Mouse (Mus musculus) stomach, postnatal 0 days (tissue): ENCODE data around the gene Tmem151b. TPM values are rescaled to one million over a fixed set of nuclear protein-coding genes. Genes with fewer than 3 reads are reported as not detected.

Experiments
- ATAC-seq: fragments of 200-750 bp; cut with Nextera tagmentation; 2 replicates; pipeline ENCODE4 v1.8.0; 2017; ENCODE audit not compliant: low FRiP score, low TSS enrichment
- DNase-seq: peaks from one replicate; pipeline ENCODE4 v3.0.0-alpha.2; 2016; ENCODE audit warnings: low spot score
- H3K27ac ChIP-seq: fragments of 300-500 bp; sonication (generic); replicated peaks from 2 replicates; pipeline ENCODE4 v1.5.1; 2014; ENCODE audit warnings: mild to moderate bottlenecking, control low read depth
- H3K27me3 ChIP-seq: fragments of 300-500 bp; sonication (generic); 2 replicates; pipeline ENCODE4 v1.6.1; 2014; ENCODE audit warnings: low read length; ENCODE audit not compliant: control insufficient read depth, insufficient read depth
- H3K36me3 ChIP-seq: fragments of 300-500 bp; sonication (generic); 2 replicates; pipeline ENCODE4 v1.6.1; 2014; ENCODE audit warnings: low read length, mixed read lengths; ENCODE audit not compliant: control insufficient read depth, insufficient read depth
- H3K4me1 ChIP-seq: fragments of 300-500 bp; sonication (generic); replicated peaks from 2 replicates; pipeline ENCODE4 v1.6.1; 2014; ENCODE audit warnings: antibody characterized with exemption; ENCODE audit not compliant: control insufficient read depth, insufficient read depth
- H3K4me2 ChIP-seq: fragments of 300-500 bp; sonication (generic); replicated peaks from 2 replicates; pipeline ENCODE4 v1.6.1; 2014; ENCODE audit warnings: low read depth, mild to moderate bottlenecking, control low read depth, moderate library complexity
- H3K4me3 ChIP-seq: fragments of 300-500 bp; sonication (generic); 2 replicates; pipeline ENCODE4 v1.5.1; 2014; ENCODE audit warnings: low read depth, low read length, control low read depth
- H3K9ac ChIP-seq: fragments of 300-500 bp; sonication (generic); 2 replicates; pipeline ENCODE4 v1.6.1; 2014; ENCODE audit warnings: mild to moderate bottlenecking, low read length, control low read depth, mixed read lengths
- H3K9me3 ChIP-seq: fragments of 300-500 bp; sonication (generic); 2 replicates; pipeline ENCODE4 v1.6.1; 2016; ENCODE audit warnings: low read length; ENCODE audit not compliant: control insufficient read depth
- CTCF ChIP-seq: IDR thresholded peaks from 2 replicates; pipeline ENCODE4 v1.5.1; 2016; ENCODE audit warnings: antibody characterized with exemption, low read depth, mild to moderate bottlenecking, moderate library complexity
- EP300 ChIP-seq: optimal IDR thresholded peaks from 2 replicates; pipeline ENCODE3; 2016; ENCODE audit warnings: antibody characterized with exemption
- WGBS: fragments of 180-500 bp; shearing (Covaris S2); extraction: QIAGEN DNeasy Blood & Tissue Kit; methylation state at CpG from one replicate; pipeline ENCODE4 v1.1.7; 2014; 5-methylcytosine and 5-hydroxymethylcytosine counted together
- polyA plus RNA-seq: library from polyadenylated mRNA; unstranded; fragments of >200 nt; fragmentation: Nextera tagmentation; extraction: Ambion mirVana; gene quantifications from 2 replicates; pipeline ENCODE4 v1.2.1, GENCODE M21; 2015

Tmem151b gene
- polyA plus RNA-seq, 1 experiment from 2014 or later: 0.41 TPM

GRCm38 (mm10) chr17:45517135-45517534, 32.3 kb downstream of the Tmem151b start:
- 96% methylated on average over 21 of the region's 21 CpGs for WGBS
- Histone ChIP-seq H3K4me2 (no peak overlapping the region), H3K4me3 (no peak overlapping the region), H3K27me3 (no peaks in the 10 kb centered on the region), H3K9ac (no peak overlapping the region), H3K4me1 (no peaks in the 10 kb centered on the region), H3K36me3 (no peaks in the 10 kb centered on the region), H3K27ac (no peak overlapping the region), H3K9me3 (no peaks in the 10 kb centered on the region)
- no peak for DNase-seq
- TF ChIP-seq CTCF: no peak
- no peak for TF ChIP-seq EP300
- ATAC-seq: no peak

DNA sequence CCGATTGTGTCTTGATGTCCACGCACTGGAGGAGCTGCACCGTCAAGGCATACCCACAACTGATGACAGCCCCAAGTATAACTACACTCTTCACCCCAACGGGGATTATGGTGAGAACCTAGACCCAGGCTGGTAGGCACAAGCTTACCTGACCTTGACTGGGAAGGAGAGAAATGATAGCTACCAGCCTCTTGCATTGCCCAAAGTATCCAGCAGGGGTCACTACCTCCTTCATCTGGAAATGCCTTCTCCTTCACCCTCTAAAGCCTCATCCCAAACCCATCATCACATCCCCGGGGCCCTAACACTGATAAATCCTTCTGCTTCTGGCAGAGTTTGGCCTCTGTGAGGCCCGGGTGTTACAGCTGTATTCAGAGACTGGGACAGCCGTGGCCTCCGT, 33.0 kb downstream of the Tmem151b start:
- no peak overlapping the region for H3K4me2 ChIP-seq
- WGBS: 45% methylated on average over 8 of the region's 8 CpGs
- DNase-seq: peak; percentile 78
- no peaks in the 10 kb centered on the region for H3K27me3 ChIP-seq
- H3K27ac ChIP-seq: no peak overlapping the region
- TF ChIP-seq EP300 (no peak), CTCF (peak; percentile 92)
- H3K9me3 ChIP-seq: no peaks in the 10 kb centered on the region
- H3K4me1 ChIP-seq: no peaks in the 10 kb centered on the region
- no peak for ATAC-seq
- no peak overlapping the region for H3K4me3 ChIP-seq
- no peak overlapping the region for H3K9ac ChIP-seq
- no peaks in the 10 kb centered on the region for H3K36me3 ChIP-seq

- WGBS: 88% methylated on average over 10 of the region's 10 CpGs
- Histone ChIP-seq H3K27me3 (no peaks in the 10 kb centered on the region), H3K27ac (no peak overlapping the region), H3K4me3 (no peak overlapping the region), H3K9ac (no peak overlapping the region), H3K4me1 (no peaks in the 10 kb centered on the region), H3K9me3 (no peaks in the 10 kb centered on the region), H3K36me3 (no peaks in the 10 kb centered on the region), H3K4me2 (no peak overlapping the region)
- DNase-seq (no peak), ATAC-seq (no peak)
- TF ChIP-seq CTCF (no peak), EP300 (no peak)
Observed at GRCm38 (mm10) chr17:45515806-45516205, 33.7 kb downstream of the Tmem151b start.

- H3K27ac ChIP-seq: no peak overlapping the region
- DNase-seq (no peak), ATAC-seq (no peak)
- 54% methylated on average over 15 of the region's 15 CpGs for WGBS
- no peaks in the 10 kb centered on the region for H3K4me1 ChIP-seq
- H3K9me3 ChIP-seq: no peaks in the 10 kb centered on the region
- no peak overlapping the region for H3K4me2 ChIP-seq
- no peak for TF ChIP-seq CTCF
- no peaks in the 10 kb centered on the region for H3K27me3 ChIP-seq
- H3K9ac ChIP-seq: no peak overlapping the region
- H3K36me3 ChIP-seq: no peaks in the 10 kb centered on the region
- H3K4me3 ChIP-seq: no peak overlapping the region
Observed at GRCm38 (mm10) chr17:45515204-45515726, 34.2 kb downstream of the Tmem151b start.

GRCm38 (mm10) chr17:45511757-45512156, 37.7 kb downstream of the Tmem151b start:
- Histone ChIP-seq H3K27me3 (no peaks in the 10 kb centered on the region), H3K36me3 (0 out of 2 replicates have a peak, but pooled peaks cover 4% of the 10 kb centered on the region), H3K9ac (no peak overlapping the region), H3K9me3 (no peaks in the 10 kb centered on the region), H3K4me2 (no peak overlapping the region), H3K4me1 (peaks cover 2% of the 10 kb centered on the region; the same call in 1 of the 2 replicates), H3K27ac (no peak overlapping the region), H3K4me3 (no peak overlapping the region)
- DNase-seq (no peak), ATAC-seq (no peak)
- no peak for TF ChIP-seq EP300
- TF ChIP-seq CTCF: no peak
- 96% methylated on average over 4 of the region's 4 CpGs for WGBS

DNA sequence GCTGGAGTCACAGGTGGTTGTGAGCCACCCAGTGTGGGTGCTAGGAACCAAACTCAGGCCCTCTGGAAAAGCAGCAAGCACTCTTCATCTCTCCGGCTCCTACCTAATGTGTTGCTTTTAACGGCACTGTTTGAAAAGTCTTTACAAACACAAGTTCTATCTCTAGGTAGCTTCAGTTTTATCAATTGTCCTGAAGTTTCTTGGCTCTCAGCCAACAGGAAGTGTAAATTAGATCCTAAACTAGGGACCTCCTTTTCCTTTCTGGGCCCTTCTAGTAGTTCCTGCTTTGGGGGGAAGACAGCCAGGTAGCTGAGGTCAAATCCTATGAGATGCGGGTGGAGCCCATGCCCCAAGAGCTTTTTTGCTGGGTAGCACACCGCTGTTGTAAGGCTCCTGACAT, 38.6 kb downstream of the Tmem151b start:
- 87% methylated on average over 4 of the region's 4 CpGs for WGBS
- ATAC-seq (no peak), DNase-seq (no peak)
- Histone ChIP-seq H3K36me3 (0 out of 2 replicates have a peak, but pooled peaks cover 4% of the 10 kb centered on the region), H3K27me3 (no peaks in the 10 kb centered on the region), H3K9ac (no peak overlapping the region), H3K27ac (no peak overlapping the region), H3K9me3 (no peaks in the 10 kb centered on the region), H3K4me2 (no peak overlapping the region), H3K4me1 (peaks cover 2% of the 10 kb centered on the region; the same call in 1 of the 2 replicates), H3K4me3 (no peak overlapping the region)
- TF ChIP-seq CTCF (no peak), EP300 (no peak)
